Mouse (Mus musculus) naive thymus-derived CD4-positive, alpha-beta T cell, adult 5 months (primary cell): ENCODE measurements around the gene Tax1bp1. TPM values are rescaled to one million over a fixed set of nuclear protein-coding genes. Genes with fewer than 3 reads are reported as not detected.

Experiments
- polyA plus RNA-seq: library from polyadenylated mRNA; unstranded; fragments of 100-300 nt; shearing (Covaris generic); gene quantifications from one replicate; pipeline ENCODE4 v1.2.1, GENCODE M21; 2017

The Tax1bp1 gene
- polyA plus RNA-seq: 383 TPM

DNA sequence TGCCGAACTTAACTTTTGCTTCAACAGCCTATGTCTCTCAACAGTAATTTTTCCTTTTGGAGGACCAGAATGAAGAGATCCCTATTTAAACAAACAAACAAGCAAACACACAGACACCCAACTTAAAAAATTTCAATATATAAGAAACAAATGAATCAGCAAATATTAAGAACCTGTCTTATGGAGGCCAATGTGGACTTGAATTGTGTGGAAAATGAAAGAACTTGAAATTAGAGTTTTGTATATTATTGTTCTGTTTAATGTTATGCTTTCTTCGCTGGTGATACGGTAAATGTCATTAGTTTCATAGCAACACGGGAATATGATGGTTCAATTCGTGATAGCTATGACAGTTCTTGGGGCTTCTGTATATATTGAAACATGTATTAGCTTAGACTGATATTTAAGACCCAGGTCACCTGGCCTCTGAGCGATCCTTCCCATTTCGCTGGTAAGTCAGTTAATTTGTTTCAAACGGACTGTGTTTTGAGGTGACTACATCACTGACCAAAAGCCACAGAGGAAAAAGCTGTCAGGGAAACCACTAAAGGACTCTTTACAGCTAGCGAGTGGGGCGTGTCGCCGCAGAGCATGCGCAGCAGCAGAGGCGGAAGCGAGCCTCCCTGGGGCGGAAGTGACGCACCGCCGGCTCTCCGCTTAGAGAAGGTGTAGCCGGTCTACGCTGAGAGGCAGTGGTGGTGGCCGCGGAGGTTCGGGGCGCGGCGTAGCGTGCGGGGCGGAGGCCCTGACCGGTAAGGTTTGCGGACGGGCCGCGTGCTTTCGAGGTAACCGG is at the start of gene Tax1bp1:
Gene Tax1bp1 (plus strand): TSS at position 626 of the 793 bp plus-strand sequence.

Other genes with a start within 250 kb of the Tax1bp1 start
- gene Hibadh, start 73.3 kb upstream of the Tax1bp1 start, polyA plus RNA-seq: 74.0 TPM